Mouse (Mus musculus) stomach, embryonic 14.5 days (tissue): ENCODE measurements around the gene Tmed1. TPM values are rescaled to one million over a fixed set of nuclear protein-coding genes. Genes with fewer than 3 reads are reported as not detected.

Experiments used
- ATAC-seq: fragments of 200-750 bp; cut with Nextera tagmentation; 2 replicates; pipeline ENCODE4 v1.8.0; 2017; ENCODE audit warnings: low read depth, moderate TSS enrichment; ENCODE audit not compliant: insufficient number of reproducible peaks, insufficient read depth, low FRiP score
- H3K27ac ChIP-seq: fragments of 300-500 bp; sonication (generic); 2 replicates; pipeline ENCODE4 v1.5.1; 2014; ENCODE audit warnings: mild to moderate bottlenecking, low read length, moderate library complexity, mixed read lengths
- H3K27me3 ChIP-seq: fragments of 300-500 bp; sonication (generic); 2 replicates; pipeline ENCODE4 v1.6.1; 2014; ENCODE audit warnings: low read length, control low read depth, mixed read lengths; ENCODE audit not compliant: control insufficient read depth, insufficient read depth
- H3K36me3 ChIP-seq: fragments of 300-500 bp; sonication (generic); 2 replicates; pipeline ENCODE4 v1.6.1; 2014; ENCODE audit warnings: mild to moderate bottlenecking, control low read depth, low read length, moderate library complexity, mixed read lengths; ENCODE audit not compliant: control insufficient read depth, insufficient read depth
- H3K4me1 ChIP-seq: fragments of 300-500 bp; sonication (generic); 2 replicates; pipeline ENCODE4 v1.6.1; 2014; ENCODE audit warnings: low read length, control low read depth, mixed read lengths; ENCODE audit not compliant: control insufficient read depth, insufficient read depth
- H3K4me2 ChIP-seq: fragments of 300-500 bp; sonication (generic); replicated peaks from 2 replicates; pipeline ENCODE4 v1.6.1; 2014; ENCODE audit warnings: low read depth, low read length, control low read depth
- H3K4me3 ChIP-seq: fragments of 300-500 bp; sonication (generic); 2 replicates; pipeline ENCODE4 v1.5.1; 2014; ENCODE audit warnings: low read depth, low read length, control low read depth
- H3K9ac ChIP-seq: fragments of 300-500 bp; sonication (generic); replicated peaks from 2 replicates; pipeline ENCODE4 v1.6.1; 2014; ENCODE audit warnings: low read depth, mild to moderate bottlenecking, control low read depth, low read length, moderate library complexity, mixed read lengths
- H3K9me3 ChIP-seq: fragments of 300-500 bp; sonication (generic); 2 replicates; pipeline ENCODE4 v1.6.1; 2016; ENCODE audit warnings: low read depth, low read length, control low read depth; ENCODE audit not compliant: control insufficient read depth
- WGBS: fragments of 180-500 bp; shearing (Covaris S2); extraction: QIAGEN DNeasy Blood & Tissue Kit; methylation state at CpG from one replicate; pipeline ENCODE4 v1.1.7; 2014; 5-methylcytosine and 5-hydroxymethylcytosine counted together
- polyA plus RNA-seq: library from polyadenylated mRNA; unstranded; fragments of >200 nt; fragmentation: Nextera tagmentation; extraction: Ambion mirVana; gene quantifications from 2 replicates; pipeline ENCODE4 v1.2.1, GENCODE M21; 2014

Tmed1 gene
- polyA plus RNA-seq, 1 experiment from 2014 or later: 94.5 TPM

DNA sequence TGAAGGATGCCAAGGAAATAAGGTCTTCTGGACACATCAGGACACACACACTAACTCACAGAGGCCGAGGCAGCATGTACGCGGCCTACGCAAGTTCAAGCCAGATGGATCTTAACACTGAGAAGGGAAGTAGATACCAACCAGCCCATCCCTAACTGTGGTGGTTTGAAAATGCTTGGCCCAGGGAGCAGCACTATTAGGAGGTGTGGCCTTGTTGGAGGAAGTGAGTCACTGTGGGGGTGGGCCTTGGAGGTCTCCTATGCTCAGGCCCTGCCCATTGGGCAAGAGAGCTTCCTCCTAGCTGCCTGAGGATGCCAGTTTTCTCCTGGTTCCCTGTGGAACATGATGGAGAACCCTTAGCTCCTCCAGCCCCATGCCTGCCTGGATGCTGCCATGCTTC lies 3.4 kb upstream of the Tmed1 start:
- H3K36me3 ChIP-seq: peaks cover 5% of the 10 kb centered on the region; the same call in 1 of the 2 replicates
- H3K4me2 ChIP-seq: no peak overlapping the region
- H3K27me3 ChIP-seq: no peaks in the 10 kb centered on the region
- H3K4me3 ChIP-seq: no peak overlapping the region
- WGBS: 98% methylated on average over 4 of the region's 4 CpGs
- no peak overlapping the region for H3K27ac ChIP-seq
- peaks cover 9% of the 10 kb centered on the region; the same call in 1 of the 2 replicates for H3K4me1 ChIP-seq
- no peak for ATAC-seq
- H3K9me3 ChIP-seq: no peaks in the 10 kb centered on the region
- H3K9ac ChIP-seq: no peak overlapping the region

DNA sequence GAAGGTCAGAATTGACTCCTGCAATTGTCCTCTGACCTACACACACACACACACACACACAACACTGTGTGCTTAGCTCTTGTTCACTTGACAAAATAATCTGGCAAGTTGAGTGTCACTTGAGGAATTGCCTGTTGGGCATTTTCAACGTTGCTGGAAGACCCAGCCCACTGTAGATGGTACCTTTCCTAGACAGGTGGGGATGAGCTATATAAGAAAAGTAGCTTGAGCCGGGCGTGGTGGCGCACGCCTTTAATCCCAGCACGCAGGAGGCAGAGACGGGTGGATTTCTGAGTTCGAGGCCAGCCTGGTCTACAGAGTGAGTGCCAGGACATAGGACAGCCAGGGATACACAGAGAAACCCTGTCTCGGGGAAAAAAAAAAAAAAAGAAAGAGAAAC lies 1.0 kb upstream of the Tmed1 start:
- Histone ChIP-seq H3K4me1 (peaks cover 9% of the 10 kb centered on the region; the same call in 1 of the 2 replicates), H3K4me3 (peak overlapping the region; percentile 61), H3K9ac (0 out of 2 replicates have a peak overlapping the region, but pooled peaks have one; percentile 28), H3K36me3 (peaks cover 22% of the 10 kb centered on the region), H3K9me3 (no peaks in the 10 kb centered on the region), H3K27ac (peak overlapping the region; percentile 92; the same call in 1 of the 2 replicates), H3K4me2 (peak overlapping the region; percentile 54), H3K27me3 (no peaks in the 10 kb centered on the region)
- 79% methylated on average over 9 of the region's 9 CpGs for WGBS
- ATAC-seq: no peak

- ATAC-seq: peak; percentile 5; the same call in 1 of the 2 replicates
- 2% methylated on average over 7 of the region's 7 CpGs for WGBS
- H3K9ac ChIP-seq: peak overlapping the region; percentile 28; the same call in 1 of the 2 replicates
- peaks cover 26% of the 10 kb centered on the region for H3K36me3 ChIP-seq
- no peaks in the 10 kb centered on the region for H3K9me3 ChIP-seq
- no peaks in the 10 kb centered on the region for H3K27me3 ChIP-seq
- H3K27ac ChIP-seq: peak overlapping the region; percentile 92
- H3K4me2 ChIP-seq: peak overlapping the region; percentile 54
- H3K4me1 ChIP-seq: peaks cover 9% of the 10 kb centered on the region; the same call in 1 of the 2 replicates
- peak overlapping the region; percentile 61 for H3K4me3 ChIP-seq
Observed at GRCm38 (mm10) chr9:21510689-21511015, 600 bp upstream of the Tmed1 start.

DNA sequence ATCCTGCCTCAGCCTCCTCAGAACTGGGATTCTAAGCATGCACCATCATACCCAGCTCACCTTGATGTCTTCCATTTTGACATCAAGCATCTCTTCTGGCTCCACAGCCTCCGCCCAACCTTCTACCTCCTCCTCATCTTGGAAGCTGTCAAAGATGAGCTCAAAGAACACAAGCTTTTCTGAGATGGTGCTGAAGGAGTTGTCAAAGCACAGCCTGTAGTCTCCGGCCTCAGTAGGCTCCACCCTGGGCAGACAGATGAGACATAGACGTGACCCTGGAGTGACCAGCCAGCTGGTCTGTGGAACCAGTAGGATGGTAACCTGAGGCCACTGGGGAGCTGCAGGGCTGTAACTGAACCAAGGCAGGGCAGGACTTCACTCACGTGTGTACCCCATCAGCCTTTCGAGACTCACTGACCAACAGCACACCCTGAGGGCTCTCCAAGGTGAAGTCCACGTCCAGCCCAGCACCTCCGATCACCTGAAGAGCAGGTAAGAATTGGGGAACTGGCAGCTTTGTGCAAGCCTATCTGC lies 1.1 kb downstream of the Tmed1 start:
- no peak for ATAC-seq
- Histone ChIP-seq H3K4me2 (peak overlapping the region; percentile 54), H3K27ac (no peak overlapping the region), H3K36me3 (peaks cover 41% of the 10 kb centered on the region), H3K27me3 (no peaks in the 10 kb centered on the region), H3K9ac (no peak overlapping the region), H3K9me3 (no peaks in the 10 kb centered on the region), H3K4me1 (peaks cover 9% of the 10 kb centered on the region; the same call in 1 of the 2 replicates), H3K4me3 (peak overlapping the region; percentile 61)
- WGBS: 73% methylated on average over 7 of the region's 7 CpGs

DNA sequence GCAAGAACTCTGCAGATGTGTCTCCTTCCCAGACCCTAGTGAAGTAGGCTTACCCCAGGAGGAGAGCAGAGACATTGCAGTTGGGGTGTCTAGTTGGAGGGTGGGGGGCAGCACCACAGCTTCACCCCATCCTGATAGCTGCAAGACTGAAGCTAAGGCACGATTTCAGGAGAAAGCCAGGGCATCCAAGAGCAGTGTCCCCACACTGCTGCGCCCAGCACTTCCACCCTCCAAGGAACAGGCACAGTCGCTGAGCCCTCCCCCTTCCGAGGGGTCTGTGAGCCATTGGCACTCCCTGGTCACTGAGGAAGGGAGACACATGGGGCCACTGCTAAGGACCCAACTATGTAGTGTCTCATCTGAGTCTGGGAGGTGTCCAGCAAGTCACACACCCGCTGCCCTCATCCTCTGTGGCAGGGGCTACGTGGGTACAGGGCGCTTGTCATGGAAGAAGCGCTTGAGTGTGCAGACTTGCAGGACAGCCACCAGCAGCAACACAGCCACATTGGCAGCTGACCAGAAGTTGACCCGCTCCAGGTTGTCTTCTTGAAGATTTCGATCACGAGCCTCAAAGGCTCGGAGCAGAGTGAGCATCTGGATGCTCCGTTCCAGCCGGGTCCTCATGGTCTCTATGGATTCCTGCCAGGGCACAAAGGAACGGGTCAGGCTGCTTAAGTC lies 2.2 kb downstream of the Tmed1 start:
- Histone ChIP-seq H3K4me2 (no peak overlapping the region), H3K27me3 (no peaks in the 10 kb centered on the region), H3K9me3 (no peaks in the 10 kb centered on the region), H3K9ac (no peak overlapping the region), H3K4me1 (peaks cover 9% of the 10 kb centered on the region; the same call in 1 of the 2 replicates), H3K27ac (no peak overlapping the region), H3K36me3 (peaks cover 45% of the 10 kb centered on the region), H3K4me3 (no peak overlapping the region)
- no peak for ATAC-seq
- WGBS: 93% methylated on average over 15 of the region's 15 CpGs

- Histone ChIP-seq H3K27ac (no peak overlapping the region), H3K36me3 (peaks cover 49% of the 10 kb centered on the region), H3K9ac (no peak overlapping the region), H3K9me3 (no peaks in the 10 kb centered on the region), H3K4me2 (no peak overlapping the region), H3K4me3 (no peak overlapping the region), H3K27me3 (no peaks in the 10 kb centered on the region), H3K4me1 (peaks cover 7% of the 10 kb centered on the region; the same call in 1 of the 2 replicates)
- no peak for ATAC-seq
Observed at GRCm38 (mm10) chr9:21505767-21506166, 4.3 kb downstream of the Tmed1 start.

GRCm38 (mm10) chr9:21503352-21503751 lies 6.7 kb downstream of the Tmed1 start:
- Histone ChIP-seq H3K4me3 (no peak overlapping the region), H3K4me2 (no peak overlapping the region), H3K9me3 (no peaks in the 10 kb centered on the region), H3K27ac (no peak overlapping the region), H3K36me3 (peaks cover 57% of the 10 kb centered on the region), H3K9ac (no peak overlapping the region), H3K4me1 (no peaks in the 10 kb centered on the region), H3K27me3 (no peaks in the 10 kb centered on the region)
- 93% methylated on average over 8 of the region's 8 CpGs for WGBS
- no peak for ATAC-seq

DNA sequence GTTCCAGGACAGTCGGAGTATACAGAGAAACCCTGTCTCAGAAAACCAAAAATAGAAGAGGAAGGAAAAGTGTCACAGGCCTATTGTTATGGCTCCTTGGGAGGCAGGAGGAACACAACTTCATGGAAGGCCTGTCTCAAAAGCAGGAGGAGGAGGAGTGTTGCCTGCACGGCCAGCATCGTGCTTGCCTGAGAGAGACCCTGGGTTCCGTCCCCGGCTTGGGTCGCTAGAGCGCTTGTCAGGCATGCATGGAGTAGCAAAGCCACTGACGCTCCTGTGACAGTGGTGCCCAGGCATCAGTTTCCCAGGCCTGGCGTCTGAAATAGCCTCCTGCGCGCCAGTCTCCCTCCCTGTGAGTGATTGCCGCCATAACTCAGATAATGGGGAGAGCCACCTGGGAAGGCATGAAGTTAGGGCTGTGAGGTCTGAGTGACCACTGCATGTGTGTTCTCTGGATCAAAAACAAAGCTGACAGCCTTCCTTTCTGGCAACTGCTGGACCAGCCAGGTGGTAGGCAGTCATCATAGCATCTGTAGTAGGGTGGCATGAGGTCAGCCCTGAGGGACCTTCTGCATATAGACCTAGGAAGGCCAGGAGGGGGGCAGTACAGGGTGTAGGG lies 11.7 kb downstream of the Tmed1 start:
- no peaks in the 10 kb centered on the region for H3K4me1 ChIP-seq
- no peak overlapping the region for H3K27ac ChIP-seq
- no peak overlapping the region for H3K4me3 ChIP-seq
- peaks cover 30% of the 10 kb centered on the region for H3K36me3 ChIP-seq
- ATAC-seq: no peak
- H3K27me3 ChIP-seq: no peaks in the 10 kb centered on the region
- no peak overlapping the region for H3K9ac ChIP-seq
- H3K4me2 ChIP-seq: no peak overlapping the region
- H3K9me3 ChIP-seq: no peaks in the 10 kb centered on the region
- WGBS: 91% methylated on average over 12 of the region's 12 CpGs
